Mouse (Mus musculus) lung, postnatal 25 days (tissue): ENCODE data around the gene Kcmf1.

Experiments
- DNase-seq: peaks from one replicate; pipeline ENCODE4 v3.0.0; 2022; ENCODE audit warnings: low spot score

The Kcmf1 gene

GRCm38 (mm10) chr6:72899781-72900681 is at the start of gene Kcmf1:
Kcmf1 (minus strand) TSS chr6:72899979.
- DNase-seq: peak; percentile 79

GRCm38 (mm10) chr6:72949161-72949756 is 49.5 kb upstream of the Kcmf1 start:
- no peak for DNase-seq

GRCm38 (mm10) chr6:72948392-72948791 is 48.6 kb upstream of the Kcmf1 start:
- no peak for DNase-seq

GRCm38 (mm10) chr6:72947960-72948359 is 48.2 kb upstream of the Kcmf1 start:
- DNase-seq: no peak

- peak; percentile 69 for DNase-seq
Observed at GRCm38 (mm10) chr6:72940493-72940892, 40.7 kb upstream of the Kcmf1 start.

- DNase-seq: no peak
Observed at GRCm38 (mm10) chr6:72937859-72938258, 38.1 kb upstream of the Kcmf1 start.

- no peak for DNase-seq
Observed at GRCm38 (mm10) chr6:72937430-72937829, 37.7 kb upstream of the Kcmf1 start.

- DNase-seq: no peak
Observed at GRCm38 (mm10) chr6:72932955-72933354, 33.2 kb upstream of the Kcmf1 start.

- no peak for DNase-seq
Observed at GRCm38 (mm10) chr6:72931533-72931932, 31.8 kb upstream of the Kcmf1 start.

- no peak for DNase-seq
Observed at GRCm38 (mm10) chr6:72929795-72930398, 30.1 kb upstream of the Kcmf1 start.

- peak; percentile 71 for DNase-seq
Observed at GRCm38 (mm10) chr6:72926755-72927482, 27.1 kb upstream of the Kcmf1 start.

- DNase-seq: no peak
Observed at GRCm38 (mm10) chr6:72926031-72926430, 26.3 kb upstream of the Kcmf1 start.

- no peak for DNase-seq
Observed at GRCm38 (mm10) chr6:72923381-72923780, 23.6 kb upstream of the Kcmf1 start.

GRCm38 (mm10) chr6:72921081-72921480 is 21.3 kb upstream of the Kcmf1 start:
- DNase-seq: no peak

- no peak for DNase-seq
Observed at GRCm38 (mm10) chr6:72918510-72919033, 18.8 kb upstream of the Kcmf1 start.

- DNase-seq: no peak
Observed at GRCm38 (mm10) chr6:72916330-72916729, 16.6 kb upstream of the Kcmf1 start.

- DNase-seq: no peak
Observed at GRCm38 (mm10) chr6:72914087-72914749, 14.4 kb upstream of the Kcmf1 start.

- DNase-seq: no peak
Observed at GRCm38 (mm10) chr6:72911261-72911660, 11.5 kb upstream of the Kcmf1 start.

GRCm38 (mm10) chr6:72902254-72902990 is 2.6 kb upstream of the Kcmf1 start:
- no peak for DNase-seq

GRCm38 (mm10) chr6:72900952-72901351 is 1.2 kb upstream of the Kcmf1 start:
- DNase-seq: no peak
